Mouse (Mus musculus): ENCODE measurements around the gene Capn2. TPM values are rescaled to one million over a fixed set of nuclear protein-coding genes. Genes with fewer than 3 reads are reported as not detected.

Capn2 gene
- polyA plus RNA-seq (2014; fragmentation: Nextera tagmentation; extraction: Ambion mirVana) = 68.1 and 83.7 TPM in 2 replicates

GRCm38 (mm10) chr1:182516758-182517676 lies at the start of gene Capn2:
Gene Capn2, minus strand, starts transcription at chr1:182517608.
- Histone ChIP-seq H3K9ac (ENCODE audit: low read depth, low read length) (peak within 1 kb of the TSS; percentile 91), H3K4me3 (ENCODE audit: low read depth, low read length) (peak within 1 kb of the TSS; percentile 84), H3K27me3 (ENCODE audit: control insufficient read depth, insufficient read depth, low read length) (no peaks in the 10 kb centered on the region), H3K27ac (ENCODE audit: low read depth, low read length) (peak within 1 kb of the TSS; percentile 79), H3K9me3 (replicated peaks; ENCODE audit: control insufficient read depth, low read length) (no peaks in the 10 kb centered on the region), H3K4me1 (ENCODE audit: control insufficient read depth, insufficient read depth, low read length) (peaks cover 30% of the 10 kb centered on the region), H3K36me3 (ENCODE audit: control insufficient read depth, insufficient read depth, low read length) (peaks cover 4% of the 10 kb centered on the region; the same call in 1 of the 2 replicates), H3K4me2 (peak within 1 kb of the TSS; percentile 83)
- ATAC-seq (replicated peaks; ENCODE audit: insufficient number of reproducible peaks, low FRiP score, low TSS enrichment) = peak; percentile 69; the same call in 1 of the 2 replicates
- WGBS (ENCODE audit: insufficient replicate concordance) = under 1% methylated on average over 83 of the region's 84 CpGs

DNA sequence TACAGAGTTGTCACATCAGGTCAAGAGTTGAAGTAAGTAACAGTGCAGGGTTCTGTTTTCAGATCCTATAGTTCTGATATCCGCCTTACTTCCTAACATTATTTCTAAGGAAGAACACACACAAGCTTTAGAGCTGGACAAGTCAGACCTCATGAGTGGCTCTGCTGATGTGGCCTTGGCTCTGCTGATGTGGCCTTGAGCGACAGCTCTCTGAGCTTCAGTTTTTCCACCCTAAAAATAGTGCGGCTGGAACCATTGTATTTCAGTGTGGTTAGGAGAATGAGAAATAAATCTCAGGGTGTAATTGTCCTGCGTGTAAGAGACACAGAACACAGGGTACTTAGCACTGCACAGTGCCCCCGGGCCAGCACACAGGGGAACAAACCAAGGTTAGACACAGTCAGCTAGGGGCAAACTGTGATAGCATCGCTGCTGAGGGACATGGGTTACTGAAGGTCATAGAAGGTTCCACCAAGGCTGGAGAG lies 48.0 kb upstream of the Capn2 start:
- no peak for ATAC-seq (replicated peaks; ENCODE audit: insufficient number of reproducible peaks, low FRiP score, low TSS enrichment)
- no peak overlapping the region for H3K4me2 ChIP-seq
- no peaks in the 10 kb centered on the region for H3K9me3 ChIP-seq (replicated peaks; ENCODE audit: control insufficient read depth, low read length)
- H3K27me3 ChIP-seq (ENCODE audit: control insufficient read depth, insufficient read depth, low read length) = no peaks in the 10 kb centered on the region; the same call in 1 of the 2 replicates
- no peaks in the 10 kb centered on the region for H3K4me1 ChIP-seq (ENCODE audit: control insufficient read depth, insufficient read depth, low read length)
- no peaks in the 10 kb centered on the region for H3K36me3 ChIP-seq (ENCODE audit: control insufficient read depth, insufficient read depth, low read length)
- H3K4me3 ChIP-seq (ENCODE audit: low read depth, low read length) = no peak overlapping the region
- WGBS (ENCODE audit: insufficient replicate concordance) = 78% methylated on average over 6 of the region's 6 CpGs
- no peak overlapping the region for H3K9ac ChIP-seq (ENCODE audit: low read depth, low read length)
- H3K27ac ChIP-seq (ENCODE audit: low read depth, low read length) = no peak overlapping the region

GRCm38 (mm10) chr1:182564408-182565120 lies 47.2 kb upstream of the Capn2 start, which contains the start of gene Capn8:
Gene Capn8, plus strand, starts transcription at chr1:182565007.
- Histone ChIP-seq H3K27me3 (ENCODE audit: control insufficient read depth, insufficient read depth, low read length) (no peaks in the 10 kb centered on the region; the same call in 1 of the 2 replicates), H3K4me3 (ENCODE audit: low read depth, low read length) (no peak within 1 kb of the TSS), H3K9ac (ENCODE audit: low read depth, low read length) (no peak within 1 kb of the TSS), H3K36me3 (ENCODE audit: control insufficient read depth, insufficient read depth, low read length) (no peaks in the 10 kb centered on the region), H3K4me2 (no peak within 1 kb of the TSS), H3K9me3 (replicated peaks; ENCODE audit: control insufficient read depth, low read length) (no peaks in the 10 kb centered on the region), H3K27ac (ENCODE audit: low read depth, low read length) (no peak within 1 kb of the TSS), H3K4me1 (ENCODE audit: control insufficient read depth, insufficient read depth, low read length) (no peaks in the 10 kb centered on the region)
- ATAC-seq (replicated peaks; ENCODE audit: insufficient number of reproducible peaks, low FRiP score, low TSS enrichment) = no peak
- WGBS (ENCODE audit: insufficient replicate concordance) = 70% methylated on average over 5 of the region's 5 CpGs

GRCm38 (mm10) chr1:182562576-182563370 lies 45.4 kb upstream of the Capn2 start:
- Histone ChIP-seq H3K4me1 (ENCODE audit: control insufficient read depth, insufficient read depth, low read length) (no peaks in the 10 kb centered on the region), H3K9ac (ENCODE audit: low read depth, low read length) (no peak overlapping the region), H3K4me3 (ENCODE audit: low read depth, low read length) (no peak overlapping the region), H3K27ac (ENCODE audit: low read depth, low read length) (no peak overlapping the region), H3K36me3 (ENCODE audit: control insufficient read depth, insufficient read depth, low read length) (no peaks in the 10 kb centered on the region), H3K27me3 (ENCODE audit: control insufficient read depth, insufficient read depth, low read length) (no peaks in the 10 kb centered on the region; the same call in 1 of the 2 replicates), H3K9me3 (replicated peaks; ENCODE audit: control insufficient read depth, low read length) (no peaks in the 10 kb centered on the region), H3K4me2 (no peak overlapping the region)
- ATAC-seq (replicated peaks; ENCODE audit: insufficient number of reproducible peaks, low FRiP score, low TSS enrichment) = no peak
- 49% methylated on average over 16 of the region's 16 CpGs for WGBS (ENCODE audit: insufficient replicate concordance)

DNA sequence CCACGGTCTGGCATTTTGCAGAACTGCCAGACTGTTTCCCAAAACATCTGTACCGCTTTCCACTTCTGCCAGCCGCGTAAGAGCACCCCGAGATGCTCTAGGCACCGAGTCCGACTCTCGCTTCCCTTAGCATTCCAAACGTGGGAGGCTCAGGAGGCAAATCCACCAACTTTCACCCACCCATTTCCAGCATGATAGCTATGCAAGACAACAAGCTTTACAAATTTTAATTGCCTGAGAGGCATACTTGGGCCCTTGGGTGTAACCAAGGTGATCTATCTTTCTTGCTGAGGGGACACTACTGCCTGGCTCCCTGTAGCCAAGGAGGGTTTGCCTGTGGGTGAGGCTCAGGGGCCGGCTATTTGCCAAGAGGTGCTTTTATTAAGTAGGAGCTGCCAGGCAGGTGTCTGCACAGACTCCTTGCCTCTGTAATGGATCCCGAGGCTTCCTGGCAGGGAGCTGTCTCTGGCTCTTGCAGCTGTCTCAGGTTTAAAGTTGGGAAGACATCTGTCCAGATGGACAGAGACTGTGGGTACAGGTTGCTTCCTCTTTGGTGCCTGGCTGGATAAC lies 44.6 kb upstream of the Capn2 start:
- H3K27ac ChIP-seq (ENCODE audit: low read depth, low read length) = no peak overlapping the region
- no peaks in the 10 kb centered on the region; the same call in 1 of the 2 replicates for H3K27me3 ChIP-seq (ENCODE audit: control insufficient read depth, insufficient read depth, low read length)
- H3K9me3 ChIP-seq (replicated peaks; ENCODE audit: control insufficient read depth, low read length) = no peaks in the 10 kb centered on the region
- no peak overlapping the region for H3K4me3 ChIP-seq (ENCODE audit: low read depth, low read length)
- no peak for ATAC-seq (replicated peaks; ENCODE audit: insufficient number of reproducible peaks, low FRiP score, low TSS enrichment)
- no peaks in the 10 kb centered on the region for H3K4me1 ChIP-seq (ENCODE audit: control insufficient read depth, insufficient read depth, low read length)
- no peak overlapping the region for H3K4me2 ChIP-seq
- H3K9ac ChIP-seq (ENCODE audit: low read depth, low read length) = no peak overlapping the region
- no peaks in the 10 kb centered on the region for H3K36me3 ChIP-seq (ENCODE audit: control insufficient read depth, insufficient read depth, low read length)
- 76% methylated on average over 11 of the region's 11 CpGs for WGBS (ENCODE audit: insufficient replicate concordance)

- Histone ChIP-seq H3K27me3 (ENCODE audit: control insufficient read depth, insufficient read depth, low read length) (no peaks in the 10 kb centered on the region; the same call in 1 of the 2 replicates), H3K4me3 (ENCODE audit: low read depth, low read length) (no peak overlapping the region), H3K36me3 (ENCODE audit: control insufficient read depth, insufficient read depth, low read length) (no peaks in the 10 kb centered on the region), H3K9me3 (replicated peaks; ENCODE audit: control insufficient read depth, low read length) (no peaks in the 10 kb centered on the region), H3K27ac (ENCODE audit: low read depth, low read length) (no peak overlapping the region), H3K4me1 (ENCODE audit: control insufficient read depth, insufficient read depth, low read length) (no peaks in the 10 kb centered on the region), H3K9ac (ENCODE audit: low read depth, low read length) (no peak overlapping the region), H3K4me2 (no peak overlapping the region)
- WGBS (ENCODE audit: insufficient replicate concordance) = 21% methylated on average over 3 of the region's 3 CpGs
- peak; percentile 27; the same call in 1 of the 2 replicates for ATAC-seq (replicated peaks; ENCODE audit: insufficient number of reproducible peaks, low FRiP score, low TSS enrichment)
These were observed 43.1 kb upstream of the Capn2 start for GRCm38 (mm10) chr1:182560390-182561098.

DNA sequence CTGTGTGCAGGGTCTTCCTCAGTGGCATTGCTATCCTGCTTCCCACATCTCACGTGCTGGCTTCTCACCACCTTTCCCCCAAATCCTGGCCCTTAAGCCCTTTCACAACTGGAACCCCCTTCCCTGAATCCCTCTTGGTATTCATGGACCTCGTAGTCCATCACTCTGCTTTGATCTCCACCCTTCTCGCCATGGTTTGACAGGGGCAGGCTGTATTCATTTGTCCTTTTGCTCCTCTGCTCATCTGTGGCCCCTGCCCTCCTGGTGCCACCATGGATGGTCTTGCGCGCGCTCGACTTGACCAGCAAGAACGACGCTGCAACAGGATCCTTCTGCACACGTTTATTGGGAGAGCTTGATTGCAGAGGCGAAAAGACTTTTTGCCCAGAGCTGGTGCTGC lies 42.1 kb upstream of the Capn2 start:
- no peak overlapping the region for H3K4me3 ChIP-seq (ENCODE audit: low read depth, low read length)
- WGBS (ENCODE audit: insufficient replicate concordance) = 88% methylated on average over 10 of the region's 11 CpGs
- no peak overlapping the region for H3K27ac ChIP-seq (ENCODE audit: low read depth, low read length)
- H3K9ac ChIP-seq (ENCODE audit: low read depth, low read length) = no peak overlapping the region
- no peaks in the 10 kb centered on the region; the same call in 1 of the 2 replicates for H3K27me3 ChIP-seq (ENCODE audit: control insufficient read depth, insufficient read depth, low read length)
- H3K36me3 ChIP-seq (ENCODE audit: control insufficient read depth, insufficient read depth, low read length) = no peaks in the 10 kb centered on the region
- no peak overlapping the region for H3K4me2 ChIP-seq
- H3K4me1 ChIP-seq (ENCODE audit: control insufficient read depth, insufficient read depth, low read length) = no peaks in the 10 kb centered on the region
- H3K9me3 ChIP-seq (replicated peaks; ENCODE audit: control insufficient read depth, low read length) = no peaks in the 10 kb centered on the region
- no peak for ATAC-seq (replicated peaks; ENCODE audit: insufficient number of reproducible peaks, low FRiP score, low TSS enrichment)
